Mouse (Mus musculus): ENCODE results near the gene Gpr107. TPM values are rescaled to one million over a fixed set of nuclear protein-coding genes. Genes with fewer than 3 reads are reported as not detected.

Gene Gpr107
- polyA plus RNA-seq, 1 experiment, result 27.9 TPM

DNA sequence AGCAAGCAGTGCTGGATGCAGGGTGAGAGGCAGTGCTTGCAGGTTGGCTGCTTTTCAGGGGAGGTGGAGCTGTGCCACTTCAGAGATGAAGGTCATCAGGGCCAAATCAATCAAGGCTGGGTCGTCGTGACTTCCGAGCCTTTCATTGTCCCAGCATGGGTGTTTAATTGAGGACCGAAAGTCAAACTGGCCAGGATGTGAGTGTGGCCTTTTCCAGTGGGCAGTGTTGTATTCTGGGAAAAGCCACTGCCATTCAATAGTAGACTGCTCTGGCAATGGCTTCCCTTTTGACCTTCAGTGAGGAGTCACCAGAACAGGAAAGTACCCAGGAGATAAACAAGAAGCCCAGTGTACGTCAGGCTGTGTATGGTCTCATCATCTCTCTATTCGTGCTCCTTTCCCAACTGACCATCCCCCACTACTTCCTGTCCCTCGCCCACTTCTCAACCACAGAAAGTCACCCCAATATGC lies 28.0 kb downstream of the Gpr107 start:
- peaks cover 6% of the 10 kb centered on the region for H3K4me1 ChIP-seq (ENCODE audit: control insufficient read depth, insufficient read depth, low read length)
- 51% methylated on average over 7 of the region's 7 CpGs for WGBS
- no peak overlapping the region for H3K4me3 ChIP-seq (replicated peaks; ENCODE audit: control insufficient read depth, low read depth, low read length)
- no peak overlapping the region for H3K27ac ChIP-seq (ENCODE audit: control insufficient read depth, insufficient read depth, low read depth, low read length, poor library complexity)
- TF ChIP-seq POLR2A (IDR thresholded peaks at IDR 0.05; ENCODE audit: borderline replicate concordance, control insufficient read depth, low read depth, low read length), result no peak
- TF ChIP-seq CTCF (IDR thresholded peaks at IDR 0.05; ENCODE audit: control insufficient read depth, insufficient read depth, low read length), result no peak

DNA sequence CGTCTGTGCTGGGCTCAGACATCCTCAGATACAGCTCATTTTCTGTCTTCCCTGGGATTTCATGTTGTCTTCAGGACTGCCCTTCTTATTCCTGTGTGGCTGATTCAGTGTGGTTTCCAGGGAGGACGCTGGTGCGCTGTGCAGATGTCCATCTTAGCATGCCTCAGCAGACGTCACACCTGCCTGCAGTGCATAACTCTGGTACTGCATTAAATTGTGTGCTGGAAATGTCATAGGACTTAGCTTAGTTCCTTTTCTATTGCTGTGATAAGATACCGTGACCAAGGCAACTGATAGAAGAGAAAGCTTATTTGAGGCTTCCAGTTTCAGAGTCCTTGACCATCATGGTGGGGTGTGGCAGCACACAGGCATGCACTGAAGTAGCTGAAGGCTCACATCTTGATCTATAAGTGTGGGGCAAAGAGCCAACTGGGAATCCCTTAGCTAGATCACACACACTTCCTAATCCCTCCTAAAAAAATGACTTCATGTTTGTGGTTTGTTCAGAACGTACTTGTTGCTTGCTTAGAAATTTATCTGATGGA lies 30.7 kb downstream of the Gpr107 start:
- WGBS, result 76% methylated on average over 6 of the region's 6 CpGs
- Histone ChIP-seq H3K4me1 (ENCODE audit: control insufficient read depth, insufficient read depth, low read length) (peaks cover 6% of the 10 kb centered on the region), H3K27ac (ENCODE audit: control insufficient read depth, insufficient read depth, low read depth, low read length, poor library complexity) (no peak overlapping the region), H3K4me3 (replicated peaks; ENCODE audit: control insufficient read depth, low read depth, low read length) (no peak overlapping the region)
- TF ChIP-seq CTCF (IDR thresholded peaks at IDR 0.05; ENCODE audit: control insufficient read depth, insufficient read depth, low read length) (no peak), POLR2A (IDR thresholded peaks at IDR 0.05; ENCODE audit: borderline replicate concordance, control insufficient read depth, low read depth, low read length) (no peak)

- 88% methylated on average over 1 of the region's 1 CpGs for WGBS
Measured at GRCm38 (mm10) chr2:31183830-31184229, 31.7 kb downstream of the Gpr107 start.

DNA sequence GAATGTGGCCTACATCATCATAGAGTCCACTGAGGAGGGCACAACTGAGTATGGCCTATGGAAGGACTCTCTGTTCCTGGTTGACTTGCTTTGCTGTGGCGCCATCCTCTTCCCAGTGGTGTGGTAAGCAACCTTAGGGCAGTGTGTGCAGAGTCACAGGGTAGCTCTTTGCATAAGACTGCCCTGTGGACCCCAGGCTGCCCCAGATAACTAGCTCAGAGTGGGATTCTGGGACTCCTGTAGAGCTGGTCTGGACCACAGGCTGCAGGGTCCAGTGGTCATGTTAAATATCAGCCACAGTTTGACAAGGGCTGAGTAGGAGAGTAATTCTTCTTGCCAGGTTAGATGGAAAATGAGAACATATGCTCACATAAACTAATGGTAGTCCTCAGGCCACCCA lies 36.6 kb downstream of the Gpr107 start:
- Histone ChIP-seq H3K27ac (ENCODE audit: control insufficient read depth, insufficient read depth, low read depth, low read length, poor library complexity) (no peak overlapping the region), H3K4me1 (ENCODE audit: control insufficient read depth, insufficient read depth, low read length) (no peaks in the 10 kb centered on the region), H3K4me3 (replicated peaks; ENCODE audit: control insufficient read depth, low read depth, low read length) (no peak overlapping the region)
- 89% methylated on average over 1 of the region's 1 CpGs for WGBS
- TF ChIP-seq CTCF (IDR thresholded peaks at IDR 0.05; ENCODE audit: control insufficient read depth, insufficient read depth, low read length), result no peak

More at GRCm38 (mm10) chr2:31183830-31184229, 31.7 kb downstream of the Gpr107 start:
- Histone ChIP-seq H3K4me3 (replicated peaks; ENCODE audit: control insufficient read depth, low read depth, low read length) (no peak overlapping the region), H3K4me1 (ENCODE audit: control insufficient read depth, insufficient read depth, low read length) (peaks cover 6% of the 10 kb centered on the region), H3K27ac (ENCODE audit: control insufficient read depth, insufficient read depth, low read depth, low read length, poor library complexity) (no peak overlapping the region)
- TF ChIP-seq CTCF (IDR thresholded peaks at IDR 0.05; ENCODE audit: control insufficient read depth, insufficient read depth, low read length) (no peak), POLR2A (IDR thresholded peaks at IDR 0.05; ENCODE audit: borderline replicate concordance, control insufficient read depth, low read depth, low read length) (no peak)

- Histone ChIP-seq H3K4me3 (replicated peaks; ENCODE audit: control insufficient read depth, low read depth, low read length) (no peak overlapping the region), H3K27ac (ENCODE audit: control insufficient read depth, insufficient read depth, low read depth, low read length, poor library complexity) (no peak overlapping the region), H3K4me1 (ENCODE audit: control insufficient read depth, insufficient read depth, low read length) (no peaks in the 10 kb centered on the region)
- WGBS, result 85% methylated on average over 3 of the region's 3 CpGs
- TF ChIP-seq POLR2A (IDR thresholded peaks at IDR 0.05; ENCODE audit: borderline replicate concordance, control insufficient read depth, low read depth, low read length), result no peak
- no peak for TF ChIP-seq CTCF (IDR thresholded peaks at IDR 0.05; ENCODE audit: control insufficient read depth, insufficient read depth, low read length)
Measured at GRCm38 (mm10) chr2:31189654-31190053, 37.5 kb downstream of the Gpr107 start.

DNA sequence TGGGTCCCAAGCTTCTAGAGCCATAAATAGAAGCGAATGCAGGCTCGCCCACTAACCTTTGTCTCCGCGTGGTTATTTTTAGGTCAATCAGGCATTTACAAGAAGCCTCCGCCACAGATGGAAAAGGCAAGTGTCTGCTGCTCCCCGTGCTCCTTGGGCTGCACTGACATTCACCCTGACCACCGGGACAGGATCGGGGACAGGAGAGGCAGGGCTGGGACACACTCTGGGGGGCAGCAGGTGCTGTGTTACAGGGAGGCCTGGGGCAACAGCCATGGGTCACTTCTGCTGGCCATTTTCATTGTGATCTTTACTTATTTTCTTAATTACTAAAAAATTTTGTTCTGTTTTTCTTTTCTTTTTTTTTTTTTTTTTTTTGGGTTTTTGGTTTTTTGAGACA lies 39.6 kb downstream of the Gpr107 start:
- H3K27ac ChIP-seq (ENCODE audit: control insufficient read depth, insufficient read depth, low read depth, low read length, poor library complexity), result no peak overlapping the region
- H3K4me3 ChIP-seq (replicated peaks; ENCODE audit: control insufficient read depth, low read depth, low read length), result no peak overlapping the region
- no peaks in the 10 kb centered on the region for H3K4me1 ChIP-seq (ENCODE audit: control insufficient read depth, insufficient read depth, low read length)
- WGBS, result 90% methylated on average over 8 of the region's 8 CpGs
- no peak for TF ChIP-seq POLR2A (IDR thresholded peaks at IDR 0.05; ENCODE audit: borderline replicate concordance, control insufficient read depth, low read depth, low read length)
- no peak for TF ChIP-seq CTCF (IDR thresholded peaks at IDR 0.05; ENCODE audit: control insufficient read depth, insufficient read depth, low read length)

DNA sequence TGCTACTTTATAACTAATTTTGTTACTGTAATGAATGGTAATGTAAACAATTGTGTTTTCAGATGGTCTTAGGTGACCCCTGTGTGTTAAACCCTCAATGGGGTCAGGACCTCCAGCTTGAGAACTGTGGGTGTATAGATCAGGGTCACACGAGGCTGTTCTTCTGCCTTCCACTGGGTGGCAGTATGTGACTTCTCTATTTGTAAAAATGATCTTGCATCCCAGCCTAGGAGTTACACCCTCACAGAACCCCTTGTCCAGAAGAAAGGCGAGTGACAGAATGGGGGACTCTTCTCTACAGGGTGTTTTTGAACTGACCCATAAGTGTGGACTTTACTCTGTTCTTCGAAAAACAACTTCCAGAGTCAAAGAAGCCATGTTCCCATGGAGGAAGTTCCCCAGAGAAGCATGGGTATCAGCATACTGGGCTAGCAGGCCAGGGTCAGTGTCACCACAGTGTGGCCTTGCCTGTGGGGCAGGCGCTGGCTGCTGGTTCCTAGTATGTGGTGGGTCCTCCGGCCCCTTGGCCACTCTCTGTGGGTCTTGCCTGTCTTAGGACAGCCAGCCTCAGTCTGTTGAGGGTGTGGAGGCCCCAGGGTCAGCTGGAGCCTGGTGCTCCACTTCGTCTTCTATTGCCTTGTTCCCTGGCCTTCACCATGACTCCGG lies 42.4 kb downstream of the Gpr107 start:
- no peak overlapping the region for H3K27ac ChIP-seq (ENCODE audit: control insufficient read depth, insufficient read depth, low read depth, low read length, poor library complexity)
- TF ChIP-seq POLR2A (IDR thresholded peaks at IDR 0.05; ENCODE audit: borderline replicate concordance, control insufficient read depth, low read depth, low read length) (no peak), CTCF (IDR thresholded peaks at IDR 0.05; ENCODE audit: control insufficient read depth, insufficient read depth, low read length) (peak; percentile 69)
- H3K4me3 ChIP-seq (replicated peaks; ENCODE audit: control insufficient read depth, low read depth, low read length), result no peak overlapping the region
- WGBS, result 67% methylated on average over 7 of the region's 7 CpGs
- no peaks in the 10 kb centered on the region for H3K4me1 ChIP-seq (ENCODE audit: control insufficient read depth, insufficient read depth, low read length)

GRCm38 (mm10) chr2:31198621-31199020 lies 46.5 kb downstream of the Gpr107 start:
- TF ChIP-seq CTCF (IDR thresholded peaks at IDR 0.05; ENCODE audit: control insufficient read depth, insufficient read depth, low read length), result no peak
- TF ChIP-seq POLR2A (IDR thresholded peaks at IDR 0.05; ENCODE audit: borderline replicate concordance, control insufficient read depth, low read depth, low read length), result no peak
- H3K4me1 ChIP-seq (ENCODE audit: control insufficient read depth, insufficient read depth, low read length), result no peaks in the 10 kb centered on the region
- WGBS, result 90% methylated on average over 4 of the region's 4 CpGs
- no peak overlapping the region for H3K4me3 ChIP-seq (replicated peaks; ENCODE audit: control insufficient read depth, low read depth, low read length)
- no peak overlapping the region for H3K27ac ChIP-seq (ENCODE audit: control insufficient read depth, insufficient read depth, low read depth, low read length, poor library complexity)

Measured in bone marrow, adult 2 months (tissue).